Mouse (Mus musculus) neural tube, embryonic 15.5 days (tissue): Measurements from ENCODE around the gene Limk2. TPM values are rescaled to one million over a fixed set of nuclear protein-coding genes. Genes with fewer than 3 reads are reported as not detected.

Experiments used
- ATAC-seq: fragments of 200-750 bp; cut with Nextera tagmentation; 2 replicates; pipeline ENCODE4 v1.8.0; 2017; ENCODE audit warnings: mild to moderate bottlenecking, moderate TSS enrichment, moderate library complexity; ENCODE audit not compliant: low FRiP score
- H3K27ac ChIP-seq: fragments of 300-500 bp; sonication (generic); replicated peaks from 2 replicates; pipeline ENCODE4 v1.5.1; 2015; ENCODE audit warnings: mild to moderate bottlenecking, inconsistent platforms
- H3K27me3 ChIP-seq: fragments of 300-500 bp; sonication (generic); replicated peaks from 2 replicates; pipeline ENCODE4 v1.6.1; 2015; ENCODE audit warnings: inconsistent platforms
- H3K36me3 ChIP-seq: fragments of 300-500 bp; sonication (generic); 2 replicates; pipeline ENCODE4 v1.6.1; 2015; ENCODE audit warnings: inconsistent platforms
- H3K4me1 ChIP-seq: fragments of 300-500 bp; sonication (generic); 2 replicates; pipeline ENCODE4 v1.6.1; 2015; ENCODE audit warnings: inconsistent platforms
- H3K4me2 ChIP-seq: fragments of 300-500 bp; sonication (generic); 2 replicates; pipeline ENCODE4 v1.6.1; 2015; ENCODE audit warnings: inconsistent platforms, mild to moderate bottlenecking, moderate library complexity
- H3K4me3 ChIP-seq: fragments of 300-500 bp; sonication (generic); replicated peaks from 2 replicates; pipeline ENCODE4 v1.5.1; 2015; ENCODE audit warnings: mild to moderate bottlenecking, inconsistent platforms
- H3K9ac ChIP-seq: fragments of 300-500 bp; sonication (generic); replicated peaks from 2 replicates; pipeline ENCODE4 v1.6.1; 2015; ENCODE audit warnings: mild to moderate bottlenecking, inconsistent platforms
- H3K9me3 ChIP-seq: fragments of 300-500 bp; sonication (generic); replicated peaks from 2 replicates; pipeline ENCODE4 v1.6.1; 2016; ENCODE audit warnings: inconsistent platforms
- WGBS: fragments of 180-500 bp; shearing (Covaris S2); methylation state at CpG from one replicate; pipeline ENCODE4 v1.1.7; 2015; ENCODE audit warnings: mixed read lengths; 5-methylcytosine and 5-hydroxymethylcytosine counted together
- polyA plus RNA-seq: library from polyadenylated mRNA; unstranded; fragments of >200 nt; fragmentation: Nextera tagmentation; extraction: Ambion mirVana; gene quantifications from 2 replicates; pipeline ENCODE4 v1.2.1, GENCODE M21; 2015

Gene Limk2
- polyA plus RNA-seq, 1 experiment from 2014 or later = 158 TPM

DNA sequence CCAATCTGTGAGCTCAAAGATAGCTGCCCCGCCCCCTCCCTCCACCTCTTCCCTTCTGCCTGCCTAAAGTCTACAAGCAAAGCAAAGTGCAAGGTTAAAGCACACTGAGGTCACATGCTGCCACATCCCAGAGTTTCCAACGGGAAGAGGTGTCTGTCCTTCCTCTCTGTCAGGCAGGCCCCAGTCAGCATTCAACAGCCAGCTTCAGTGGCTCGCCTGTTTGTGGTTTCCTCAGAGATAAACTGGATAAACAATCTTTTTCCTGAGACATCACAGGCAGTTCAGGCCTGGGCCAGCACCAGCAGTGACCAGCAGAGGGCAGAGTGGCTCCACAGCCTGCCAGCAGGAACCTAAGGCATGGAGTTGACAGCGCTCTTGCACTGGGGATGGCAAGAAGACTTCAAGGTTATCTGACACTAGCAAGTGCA lies 22.0 kb downstream of the Limk2 start:
- peak; percentile 84 for ATAC-seq
- no peak overlapping the region for H3K27ac ChIP-seq
- no peak overlapping the region for H3K4me3 ChIP-seq
- H3K9ac ChIP-seq = no peak overlapping the region
- peaks cover under 1% of the 10 kb centered on the region; the same call in 1 of the 2 replicates for H3K36me3 ChIP-seq
- H3K9me3 ChIP-seq = no peaks in the 10 kb centered on the region
- H3K27me3 ChIP-seq = no peaks in the 10 kb centered on the region
- no peak overlapping the region for H3K4me2 ChIP-seq
- H3K4me1 ChIP-seq = peaks cover 6% of the 10 kb centered on the region; the same call in 1 of the 2 replicates
- 31% methylated on average over 4 of the region's 4 CpGs for WGBS

- H3K4me1 ChIP-seq = peaks cover 6% of the 10 kb centered on the region; the same call in 1 of the 2 replicates
- no peak for ATAC-seq
- H3K27me3 ChIP-seq = no peaks in the 10 kb centered on the region
- no peak overlapping the region for H3K4me2 ChIP-seq
- peak overlapping the region; percentile 58; the same call in 1 of the 2 replicates for H3K27ac ChIP-seq
- no peaks in the 10 kb centered on the region for H3K9me3 ChIP-seq
- H3K36me3 ChIP-seq = peaks cover 3% of the 10 kb centered on the region; the same call in 1 of the 2 replicates
- WGBS = 75% methylated on average over 5 of the region's 5 CpGs
- H3K9ac ChIP-seq = no peak overlapping the region
- no peak overlapping the region for H3K4me3 ChIP-seq
Observed at GRCm38 (mm10) chr11:3382602-3383594, 26.1 kb downstream of the Limk2 start.

DNA sequence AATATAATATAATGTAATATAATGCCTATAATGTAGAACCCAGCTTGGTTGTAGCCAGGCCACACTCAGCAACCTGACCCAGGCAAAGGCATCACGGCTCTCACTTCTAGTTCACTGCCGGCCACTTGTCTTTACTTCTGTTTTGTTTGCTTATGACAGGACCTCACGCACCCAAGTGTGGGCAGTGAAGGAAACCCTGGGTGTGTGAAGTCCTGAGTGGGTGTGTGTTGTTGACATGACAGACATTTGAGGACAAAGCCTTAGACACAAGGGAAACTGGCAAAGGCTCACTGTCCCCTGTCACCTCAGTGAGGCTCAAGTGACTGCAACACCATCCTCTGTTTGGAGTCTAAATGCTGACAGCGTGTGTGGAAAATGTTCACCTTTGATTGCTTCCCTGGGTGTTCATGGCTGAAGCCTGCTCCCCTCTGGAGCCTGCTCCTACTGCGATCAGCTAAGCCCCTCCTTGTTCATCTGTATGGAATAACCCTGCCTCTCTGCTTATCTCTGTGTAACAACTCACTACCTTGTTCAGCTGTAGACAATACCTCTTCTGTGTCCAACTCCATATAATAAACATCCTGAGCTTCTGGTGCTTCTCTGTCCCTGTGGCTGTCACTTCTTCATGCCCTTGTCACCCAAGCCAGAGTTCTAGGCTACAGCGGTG lies 27.7 kb downstream of the Limk2 start:
- Histone ChIP-seq H3K4me2 (no peak overlapping the region), H3K27ac (no peak overlapping the region), H3K36me3 (peaks cover 3% of the 10 kb centered on the region; the same call in 1 of the 2 replicates), H3K4me3 (no peak overlapping the region), H3K9ac (no peak overlapping the region), H3K27me3 (no peaks in the 10 kb centered on the region), H3K9me3 (no peaks in the 10 kb centered on the region), H3K4me1 (peaks cover 3% of the 10 kb centered on the region; the same call in 1 of the 2 replicates)
- WGBS = 97% methylated on average over 6 of the region's 6 CpGs
- no peak for ATAC-seq

GRCm38 (mm10) chr11:3379427-3379826 lies 29.6 kb downstream of the Limk2 start:
- ATAC-seq = no peak
- Histone ChIP-seq H3K9ac (no peak overlapping the region), H3K4me2 (no peak overlapping the region), H3K9me3 (no peaks in the 10 kb centered on the region), H3K27ac (no peak overlapping the region), H3K36me3 (peaks cover 3% of the 10 kb centered on the region; the same call in 1 of the 2 replicates), H3K27me3 (no peaks in the 10 kb centered on the region), H3K4me3 (no peak overlapping the region), H3K4me1 (peaks cover 10% of the 10 kb centered on the region)
- WGBS = 79% methylated on average over 4 of the region's 4 CpGs

GRCm38 (mm10) chr11:3374741-3375140 lies 34.2 kb downstream of the Limk2 start:
- H3K27me3 ChIP-seq = no peaks in the 10 kb centered on the region
- H3K27ac ChIP-seq = peak overlapping the region; percentile 74
- ATAC-seq = no peak
- WGBS = 69% methylated on average over 12 of the region's 12 CpGs
- no peak overlapping the region for H3K4me3 ChIP-seq
- no peak overlapping the region for H3K9ac ChIP-seq
- H3K36me3 ChIP-seq = no peaks in the 10 kb centered on the region
- H3K9me3 ChIP-seq = no peaks in the 10 kb centered on the region
- H3K4me2 ChIP-seq = peak overlapping the region; percentile 34
- peaks cover 41% of the 10 kb centered on the region for H3K4me1 ChIP-seq

GRCm38 (mm10) chr11:3374293-3374645 lies 34.7 kb downstream of the Limk2 start:
- 0 out of 2 replicates have a peak, but pooled peaks have one; percentile 16 for ATAC-seq
- Histone ChIP-seq H3K4me2 (peak overlapping the region; percentile 34), H3K9me3 (no peaks in the 10 kb centered on the region), H3K36me3 (no peaks in the 10 kb centered on the region), H3K4me3 (no peak overlapping the region), H3K4me1 (peaks cover 46% of the 10 kb centered on the region), H3K27me3 (no peaks in the 10 kb centered on the region), H3K27ac (peak overlapping the region; percentile 74), H3K9ac (no peak overlapping the region)
- WGBS = 15% methylated on average over 7 of the region's 7 CpGs

DNA sequence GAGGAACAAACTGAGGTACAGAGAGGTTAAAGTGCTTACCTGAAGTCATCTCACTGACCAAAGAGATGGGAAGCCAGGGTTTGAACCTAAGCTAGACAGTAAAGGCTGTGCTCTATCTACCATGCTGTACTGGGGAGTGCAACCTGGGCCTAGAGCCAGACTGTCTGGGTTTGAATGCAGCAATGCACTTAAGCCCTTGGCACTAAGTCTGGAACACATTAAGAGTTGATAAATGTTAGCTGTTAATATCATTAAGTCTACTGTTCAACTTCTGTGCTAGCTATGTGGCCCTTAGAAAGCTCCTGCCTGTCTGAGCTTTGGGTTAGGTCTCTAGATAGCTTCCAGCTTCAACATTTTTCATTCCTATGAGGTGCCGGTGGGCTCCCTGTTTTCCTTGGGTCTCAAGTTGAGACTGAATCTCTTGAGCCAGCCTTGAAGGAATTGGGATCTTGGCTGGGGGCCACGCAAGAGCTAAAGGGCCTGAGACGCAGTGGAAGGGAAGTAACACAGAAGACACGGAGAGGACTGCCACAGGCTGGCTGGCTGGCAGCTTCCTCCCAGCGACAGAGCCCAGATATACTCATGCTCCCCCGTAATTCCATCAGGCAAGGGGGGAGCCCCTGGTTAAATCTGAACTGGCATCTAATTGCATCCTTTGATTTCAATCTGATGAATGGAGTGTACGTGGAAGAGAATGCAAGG lies 35.2 kb downstream of the Limk2 start:
- Histone ChIP-seq H3K36me3 (no peaks in the 10 kb centered on the region), H3K4me3 (no peak overlapping the region), H3K27ac (peak overlapping the region; percentile 74), H3K27me3 (no peaks in the 10 kb centered on the region), H3K9ac (no peak overlapping the region), H3K4me2 (peak overlapping the region; percentile 34), H3K9me3 (no peaks in the 10 kb centered on the region), H3K4me1 (peaks cover 51% of the 10 kb centered on the region)
- WGBS = 37% methylated on average over 7 of the region's 7 CpGs
- 0 out of 2 replicates have a peak, but pooled peaks have one; percentile 13 for ATAC-seq

DNA sequence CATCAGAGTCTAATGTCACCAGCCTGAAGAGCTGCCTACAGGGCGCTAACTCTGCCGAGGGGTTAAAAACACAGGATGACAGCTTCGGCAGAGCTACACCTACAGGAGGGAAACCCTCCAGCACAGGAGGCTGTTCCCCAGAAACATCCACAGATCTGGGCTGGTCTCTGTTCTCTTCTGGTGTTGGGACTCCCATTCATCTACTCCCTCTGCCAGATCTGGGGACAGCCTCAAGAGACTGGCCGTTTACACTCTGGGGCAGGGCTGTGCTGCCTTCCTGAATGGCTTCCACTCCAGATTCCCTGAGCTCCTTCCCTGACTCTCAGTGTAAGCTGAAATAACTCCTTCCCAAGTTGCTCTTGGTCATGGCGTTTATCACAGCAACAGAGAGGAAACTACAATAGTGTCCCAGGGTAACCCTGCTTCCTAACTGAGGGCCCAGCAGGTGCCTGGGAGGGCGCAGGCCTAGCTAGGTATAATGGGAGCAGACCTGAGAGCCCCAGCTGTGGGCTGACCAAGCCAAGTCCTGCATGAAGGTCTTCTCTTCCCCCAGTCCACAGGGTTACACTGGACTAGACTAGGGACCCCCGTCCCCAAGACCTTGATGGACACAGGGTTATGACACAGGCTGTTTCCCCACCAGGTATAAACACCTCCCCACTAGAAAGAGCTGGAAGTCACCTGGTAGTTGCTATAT lies 37.2 kb downstream of the Limk2 start:
- H3K4me3 ChIP-seq = peak overlapping the region; percentile 69
- no peaks in the 10 kb centered on the region for H3K27me3 ChIP-seq
- no peaks in the 10 kb centered on the region for H3K36me3 ChIP-seq
- peak; percentile 45 for ATAC-seq
- 22% methylated on average over 7 of the region's 7 CpGs for WGBS
- H3K4me2 ChIP-seq = peak overlapping the region; percentile 71
- peak overlapping the region; percentile 87 for H3K9ac ChIP-seq
- peak overlapping the region; percentile 91 for H3K27ac ChIP-seq
- H3K4me1 ChIP-seq = peaks cover 65% of the 10 kb centered on the region
- H3K9me3 ChIP-seq = no peaks in the 10 kb centered on the region

- peak overlapping the region; percentile 69 for H3K4me3 ChIP-seq
- WGBS = 1% methylated on average over 27 of the region's 27 CpGs
Observed at GRCm38 (mm10) chr11:3370928-3371598, 37.9 kb downstream of the Limk2 start.

GRCm38 (mm10) chr11:3370162-3370561 lies 38.8 kb downstream of the Limk2 start:
- peak overlapping the region; percentile 91; the same call in 1 of the 2 replicates for H3K27ac ChIP-seq
- peak overlapping the region; percentile 71 for H3K4me2 ChIP-seq
- WGBS = 74% methylated on average over 2 of the region's 2 CpGs
- H3K9me3 ChIP-seq = no peaks in the 10 kb centered on the region
- H3K4me3 ChIP-seq = peak overlapping the region; percentile 69
- H3K27me3 ChIP-seq = no peaks in the 10 kb centered on the region
- ATAC-seq = no peak
- no peaks in the 10 kb centered on the region for H3K36me3 ChIP-seq
- H3K4me1 ChIP-seq = peaks cover 69% of the 10 kb centered on the region
- peak overlapping the region; percentile 87 for H3K9ac ChIP-seq

More at GRCm38 (mm10) chr11:3370928-3371598, 37.9 kb downstream of the Limk2 start:
- Histone ChIP-seq H3K4me2 (peak overlapping the region; percentile 71), H3K4me1 (peaks cover 69% of the 10 kb centered on the region), H3K36me3 (no peaks in the 10 kb centered on the region), H3K27ac (peak overlapping the region; percentile 91), H3K27me3 (no peaks in the 10 kb centered on the region), H3K9ac (peak overlapping the region; percentile 87), H3K9me3 (no peaks in the 10 kb centered on the region)
- ATAC-seq = peak; percentile 96
